Mouse (Mus musculus) induced T-regulatory cell, adult 2 months (primary cell): ENCODE data around the gene Ptgdr2.

ENCODE experiments used
- DNase-seq: peaks from one replicate; pipeline ENCODE4 v3.0.0-alpha.2; 2012; ENCODE audit warnings: low read depth

Ptgdr2 gene

GRCm38 (mm10) chr19:10975187-10975586 lies 38.2 kb downstream of the Ptgdr2 start:
- DNase-seq: peak; percentile 14

- peak; percentile 64 for DNase-seq
Observed at GRCm38 (mm10) chr19:10976318-10976717, 39.4 kb downstream of the Ptgdr2 start.

GRCm38 (mm10) chr19:10979184-10980168 lies 42.5 kb downstream of the Ptgdr2 start:
- DNase-seq: peak; percentile 97

GRCm38 (mm10) chr19:10980210-10980609 lies 43.2 kb downstream of the Ptgdr2 start:
- no peak for DNase-seq

GRCm38 (mm10) chr19:10983146-10983545 lies 46.2 kb downstream of the Ptgdr2 start:
- DNase-seq: peak; percentile 35

- no peak for DNase-seq
Observed at GRCm38 (mm10) chr19:10984551-10984950, 47.6 kb downstream of the Ptgdr2 start.

- DNase-seq: no peak
Observed at GRCm38 (mm10) chr19:10985889-10986288, 48.9 kb downstream of the Ptgdr2 start.

- DNase-seq: no peak
Observed at GRCm38 (mm10) chr19:10988563-10988962, 51.6 kb downstream of the Ptgdr2 start.

GRCm38 (mm10) chr19:10990751-10991150 lies 53.8 kb downstream of the Ptgdr2 start:
- DNase-seq: no peak

- no peak for DNase-seq
Observed at GRCm38 (mm10) chr19:10991911-10992310, 55.0 kb downstream of the Ptgdr2 start.
